Mouse (Mus musculus) forebrain, embryonic 16.5 days (tissue): Measurements from ENCODE around the gene Miox. TPM values are rescaled to one million over a fixed set of nuclear protein-coding genes. Genes with fewer than 3 reads are reported as not detected.

Experiments used
- ATAC-seq: fragments of 200-750 bp; cut with Nextera tagmentation; 2 replicates; pipeline ENCODE4 v1.8.0; 2017; ENCODE audit warnings: mild to moderate bottlenecking, moderate library complexity
- H3K27ac ChIP-seq: fragments of 300-500 bp; sonication (generic); 2 replicates; pipeline ENCODE4 v1.5.1; 2014; ENCODE audit warnings: low read length, control low read depth
- H3K27me3 ChIP-seq: fragments of 300-500 bp; sonication (generic); replicated peaks from 2 replicates; pipeline ENCODE4 v1.6.1; 2014; ENCODE audit warnings: low read length; ENCODE audit not compliant: control insufficient read depth, insufficient read depth
- H3K36me3 ChIP-seq: fragments of 300-500 bp; sonication (generic); 2 replicates; pipeline ENCODE4 v1.6.1; 2014; ENCODE audit not compliant: control insufficient read depth, insufficient read depth
- H3K4me1 ChIP-seq: fragments of 300-500 bp; sonication (generic); replicated peaks from 2 replicates; pipeline ENCODE4 v1.6.1; 2014; ENCODE audit warnings: low read length; ENCODE audit not compliant: control insufficient read depth, insufficient read depth
- H3K4me2 ChIP-seq: fragments of 300-500 bp; sonication (generic); 2 replicates; pipeline ENCODE4 v1.6.1; 2014; ENCODE audit warnings: mild to moderate bottlenecking, low read length, control low read depth
- H3K4me3 ChIP-seq: fragments of 300-500 bp; sonication (generic); replicated peaks from 2 replicates; pipeline ENCODE4 v1.5.1; 2014; ENCODE audit warnings: mild to moderate bottlenecking, low read length, control low read depth
- H3K9ac ChIP-seq: fragments of 300-500 bp; sonication (generic); replicated peaks from 2 replicates; pipeline ENCODE4 v1.6.1; 2014; ENCODE audit warnings: low read depth, low read length, control low read depth
- H3K9me3 ChIP-seq: fragments of 300-500 bp; sonication (generic); 2 replicates; pipeline ENCODE4 v1.6.1; 2016; ENCODE audit warnings: low read length; ENCODE audit not compliant: control insufficient read depth
- WGBS: fragments of 180-500 bp; shearing (Covaris S2); extraction: QIAGEN DNeasy Blood & Tissue Kit; methylation state at CpG from one replicate; pipeline ENCODE4 v1.1.7; 2014; 5-methylcytosine and 5-hydroxymethylcytosine counted together
- polyA plus RNA-seq: library from polyadenylated mRNA; unstranded; fragments of >200 nt; fragmentation: Nextera tagmentation; extraction: Ambion mirVana; gene quantifications from 2 replicates; pipeline ENCODE4 v1.2.1, GENCODE M21; 2015

Gene Miox
- polyA plus RNA-seq, 1 experiment from 2014 or later = not detected

- H3K36me3 ChIP-seq = peaks cover 27% of the 10 kb centered on the region
- no peak for ATAC-seq
- H3K4me1 ChIP-seq = no peaks in the 10 kb centered on the region
- H3K4me2 ChIP-seq = no peak overlapping the region
- no peak overlapping the region for H3K9ac ChIP-seq
- no peak overlapping the region for H3K4me3 ChIP-seq
- WGBS = 93% methylated on average over 8 of the region's 8 CpGs
- H3K9me3 ChIP-seq = no peaks in the 10 kb centered on the region
- no peaks in the 10 kb centered on the region for H3K27me3 ChIP-seq
- no peak overlapping the region for H3K27ac ChIP-seq
These were observed 38.5 kb upstream of the Miox start for GRCm38 (mm10) chr15:89295580-89296165.

- 52% methylated on average over 1 of the region's 1 CpGs for WGBS
- Histone ChIP-seq H3K27me3 (no peaks in the 10 kb centered on the region), H3K9ac (no peak overlapping the region), H3K4me2 (no peak overlapping the region), H3K4me3 (no peak overlapping the region), H3K36me3 (peaks cover 31% of the 10 kb centered on the region), H3K9me3 (no peaks in the 10 kb centered on the region), H3K27ac (no peak overlapping the region), H3K4me1 (no peaks in the 10 kb centered on the region)
- no peak for ATAC-seq
These were observed 37.7 kb upstream of the Miox start for GRCm38 (mm10) chr15:89296465-89296864.

- 96% methylated on average over 2 of the region's 2 CpGs for WGBS
- Histone ChIP-seq H3K4me3 (no peak overlapping the region), H3K4me2 (no peak overlapping the region), H3K27me3 (no peaks in the 10 kb centered on the region), H3K9me3 (no peaks in the 10 kb centered on the region), H3K36me3 (peaks cover 39% of the 10 kb centered on the region), H3K9ac (no peak overlapping the region), H3K4me1 (no peaks in the 10 kb centered on the region), H3K27ac (no peak overlapping the region)
- ATAC-seq = no peak
These were observed 36.5 kb upstream of the Miox start for GRCm38 (mm10) chr15:89297695-89298094.

- H3K4me3 ChIP-seq = no peak overlapping the region
- H3K4me1 ChIP-seq = no peaks in the 10 kb centered on the region
- no peak overlapping the region for H3K9ac ChIP-seq
- WGBS = 90% methylated on average over 13 of the region's 13 CpGs
- H3K9me3 ChIP-seq = no peaks in the 10 kb centered on the region
- no peak overlapping the region for H3K4me2 ChIP-seq
- ATAC-seq = no peak
- no peaks in the 10 kb centered on the region for H3K27me3 ChIP-seq
- no peak overlapping the region for H3K27ac ChIP-seq
- H3K36me3 ChIP-seq = peaks cover 29% of the 10 kb centered on the region
These were observed 34.0 kb upstream of the Miox start for GRCm38 (mm10) chr15:89300180-89300579.

DNA sequence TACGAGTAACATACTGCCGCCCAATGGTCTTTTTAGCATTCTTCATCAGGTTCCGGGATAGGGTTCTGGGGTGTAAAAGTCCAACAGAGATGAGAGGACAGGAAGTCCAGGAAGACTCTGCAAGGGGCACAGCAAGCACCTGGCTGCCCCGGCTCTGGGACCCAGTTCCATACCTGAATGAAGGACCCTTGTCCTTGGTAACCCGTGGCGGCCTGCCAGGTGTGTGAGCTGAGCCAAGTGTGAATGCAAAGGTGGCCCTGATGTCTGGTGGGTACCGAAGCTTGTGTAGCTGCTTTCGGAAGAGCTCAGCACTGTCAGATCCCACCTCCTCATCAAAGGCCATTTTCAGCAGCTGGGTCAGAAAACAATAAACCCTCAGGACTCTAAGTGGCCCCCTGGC, 33.6 kb upstream of the Miox start:
- WGBS = 93% methylated on average over 8 of the region's 8 CpGs
- Histone ChIP-seq H3K27ac (no peak overlapping the region), H3K9ac (no peak overlapping the region), H3K4me2 (no peak overlapping the region), H3K4me1 (no peaks in the 10 kb centered on the region), H3K27me3 (no peaks in the 10 kb centered on the region), H3K36me3 (peaks cover 31% of the 10 kb centered on the region), H3K4me3 (no peak overlapping the region), H3K9me3 (no peaks in the 10 kb centered on the region)
- no peak for ATAC-seq

DNA sequence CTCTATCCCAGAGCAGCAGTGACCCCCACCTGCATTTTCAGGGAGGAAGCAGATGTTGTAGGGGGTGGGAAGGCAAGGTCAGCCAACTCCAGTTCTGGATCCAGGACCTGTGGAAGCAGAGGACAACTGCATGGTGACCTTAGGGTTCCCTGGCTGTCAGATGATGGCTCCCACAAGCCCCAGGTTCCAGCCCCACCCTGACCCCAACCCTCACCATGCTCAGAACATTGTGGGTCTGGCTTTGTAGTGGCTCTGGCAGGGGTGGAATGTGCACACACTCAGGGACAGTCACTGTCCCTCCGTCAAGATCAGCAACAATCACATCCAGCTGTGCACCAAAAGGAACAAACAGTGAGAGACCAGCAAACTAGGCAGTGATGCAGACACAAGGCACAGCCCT, 28.2 kb upstream of the Miox start:
- Histone ChIP-seq H3K4me3 (no peak overlapping the region), H3K4me1 (peaks cover 12% of the 10 kb centered on the region), H3K9me3 (no peaks in the 10 kb centered on the region), H3K27me3 (no peaks in the 10 kb centered on the region), H3K27ac (no peak overlapping the region), H3K9ac (no peak overlapping the region), H3K36me3 (peaks cover 14% of the 10 kb centered on the region), H3K4me2 (no peak overlapping the region)
- WGBS = 68% methylated on average over 1 of the region's 1 CpGs
- no peak for ATAC-seq

GRCm38 (mm10) chr15:89307461-89307860, 26.7 kb upstream of the Miox start:
- H3K9me3 ChIP-seq = no peaks in the 10 kb centered on the region
- H3K4me1 ChIP-seq = peaks cover 18% of the 10 kb centered on the region
- 94% methylated on average over 13 of the region's 13 CpGs for WGBS
- ATAC-seq = no peak
- no peak overlapping the region for H3K4me3 ChIP-seq
- no peaks in the 10 kb centered on the region for H3K27me3 ChIP-seq
- peaks cover 6% of the 10 kb centered on the region for H3K36me3 ChIP-seq
- H3K4me2 ChIP-seq = no peak overlapping the region
- no peak overlapping the region for H3K27ac ChIP-seq
- no peak overlapping the region for H3K9ac ChIP-seq

DNA sequence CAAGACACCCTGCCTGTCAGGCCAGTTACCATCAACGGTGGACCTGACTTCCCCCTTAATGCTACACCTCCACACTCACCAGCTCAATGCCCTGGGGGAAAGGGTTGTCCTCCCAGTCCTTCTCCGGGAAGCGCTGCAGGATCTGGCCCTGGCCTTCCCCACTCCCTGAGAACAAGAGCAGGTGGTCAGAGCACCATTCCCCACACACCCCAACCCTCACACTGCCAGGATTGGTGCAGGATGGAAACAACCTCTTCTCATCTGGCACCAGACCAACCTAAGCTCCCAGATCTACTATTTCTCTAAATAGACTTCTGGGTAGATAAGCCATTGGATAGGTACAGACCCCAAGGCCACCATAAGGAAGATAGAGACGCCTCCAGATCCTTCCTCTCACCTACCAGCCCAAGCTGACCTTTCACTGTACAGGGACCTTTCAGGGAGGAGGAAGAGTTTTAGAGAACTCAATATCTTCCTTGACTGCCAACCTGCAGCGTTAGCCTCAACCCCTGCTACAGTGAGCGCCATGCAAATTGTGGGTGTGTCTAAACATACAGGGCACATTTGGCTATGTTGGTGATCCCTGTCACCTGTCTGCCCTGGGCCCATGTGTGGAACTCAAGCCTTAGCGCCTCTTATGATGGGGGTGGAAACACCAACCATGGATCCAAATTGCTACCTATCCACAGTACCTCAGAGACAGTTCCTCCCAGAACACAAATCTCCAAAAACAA, 25.6 kb upstream of the Miox start:
- Histone ChIP-seq H3K4me1 (peaks cover 28% of the 10 kb centered on the region), H3K9ac (no peak overlapping the region), H3K27me3 (no peaks in the 10 kb centered on the region), H3K4me3 (no peak overlapping the region), H3K9me3 (no peaks in the 10 kb centered on the region), H3K36me3 (peaks cover 2% of the 10 kb centered on the region), H3K27ac (no peak overlapping the region), H3K4me2 (no peak overlapping the region)
- 90% methylated on average over 7 of the region's 7 CpGs for WGBS
- no peak for ATAC-seq

GRCm38 (mm10) chr15:89309962-89310498, 24.2 kb upstream of the Miox start:
- ATAC-seq = no peak
- no peak overlapping the region for H3K4me3 ChIP-seq
- H3K9me3 ChIP-seq = no peaks in the 10 kb centered on the region
- 50% methylated on average over 6 of the region's 6 CpGs for WGBS
- H3K27me3 ChIP-seq = no peaks in the 10 kb centered on the region
- H3K9ac ChIP-seq = no peak overlapping the region
- no peak overlapping the region for H3K4me2 ChIP-seq
- H3K36me3 ChIP-seq = peaks cover 2% of the 10 kb centered on the region
- H3K4me1 ChIP-seq = peaks cover 37% of the 10 kb centered on the region
- H3K27ac ChIP-seq = no peak overlapping the region
